Mouse (Mus musculus) c-Kit-positive CD71-positive TER-119-positive erythroid progenitor cells, embryonic 14.5 days (primary cell): Measurements from ENCODE around the gene Abcd4.

Experiments used
- DNase-seq: peaks from one replicate; pipeline ENCODE4 v3.0.0-alpha.2; 2013; ENCODE audit warnings: low spot score

Abcd4 gene

DNA sequence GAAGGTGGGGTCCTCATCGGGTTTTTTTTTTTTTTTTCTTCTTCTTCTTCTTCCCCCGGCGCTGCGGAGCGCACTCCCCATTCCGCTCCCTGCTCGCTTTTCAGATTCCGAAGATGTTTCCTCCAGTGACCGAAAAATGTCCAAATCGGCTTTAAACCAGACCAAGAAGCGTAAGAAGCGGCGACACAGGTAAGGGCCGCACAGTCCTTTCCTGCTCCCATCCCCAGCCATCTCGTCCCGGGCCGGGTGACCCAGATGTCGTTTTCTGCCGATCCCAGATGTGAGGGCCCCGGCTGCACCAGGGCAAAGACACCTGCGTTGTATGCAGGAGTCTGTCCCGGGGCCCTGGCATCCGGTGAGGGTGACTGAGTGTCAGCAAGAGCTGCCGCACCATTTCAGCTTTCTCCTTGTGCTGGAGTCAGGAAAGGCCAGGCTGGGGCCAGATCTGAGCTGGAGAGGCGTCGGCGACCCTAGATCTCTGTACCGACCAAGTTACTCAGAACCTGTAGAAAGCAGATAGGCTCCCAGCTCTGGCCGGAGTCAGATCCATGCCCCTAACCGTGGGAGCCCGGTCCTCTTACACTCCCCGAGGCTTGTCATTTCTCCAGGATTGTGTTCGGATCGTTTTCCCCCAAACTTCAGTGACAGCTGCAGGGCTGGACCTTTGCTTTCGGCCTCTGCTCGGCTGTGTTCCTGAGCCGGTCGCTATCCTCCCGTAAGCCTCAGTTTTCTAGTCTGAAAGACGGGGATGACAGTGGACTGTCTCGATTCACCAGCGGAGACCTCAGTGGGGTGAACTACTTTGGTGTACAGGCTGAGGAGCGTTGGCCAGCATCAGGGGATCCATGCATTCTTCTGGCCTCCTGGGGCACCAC lies 45.5 kb downstream of the Abcd4 start:
- DNase-seq = no peak

- DNase-seq = no peak
Observed at GRCm38 (mm10) chr12:84570694-84571415, 46.4 kb downstream of the Abcd4 start.

- DNase-seq = no peak
Observed at GRCm38 (mm10) chr12:84569976-84570693, 47.1 kb downstream of the Abcd4 start.

GRCm38 (mm10) chr12:84569336-84569970 lies 47.8 kb downstream of the Abcd4 start, which contains the start of gene Vsx2:
Gene Vsx2 (plus strand): TSS chr12:84569762.
- DNase-seq = no peak

DNA sequence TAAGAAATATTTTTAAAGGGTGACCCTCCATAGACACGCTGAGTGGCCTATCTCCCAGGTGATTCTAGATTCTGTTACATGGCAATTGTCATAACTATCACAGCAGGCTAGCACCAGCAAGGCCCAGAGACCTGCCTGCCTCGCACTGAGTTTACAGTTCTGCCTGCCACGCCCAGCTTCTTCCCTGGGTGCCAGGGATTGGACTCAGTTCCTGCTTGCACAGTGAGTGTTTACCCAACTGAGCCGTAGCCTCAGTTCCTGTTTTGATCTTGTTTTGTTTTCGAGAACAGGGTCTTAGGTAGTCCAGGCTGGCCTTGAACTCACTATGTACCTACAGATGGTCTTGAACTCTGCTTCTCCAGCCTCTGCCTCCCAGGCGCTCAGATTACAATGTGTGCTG lies 49.6 kb downstream of the Abcd4 start:
- DNase-seq = no peak

DNA sequence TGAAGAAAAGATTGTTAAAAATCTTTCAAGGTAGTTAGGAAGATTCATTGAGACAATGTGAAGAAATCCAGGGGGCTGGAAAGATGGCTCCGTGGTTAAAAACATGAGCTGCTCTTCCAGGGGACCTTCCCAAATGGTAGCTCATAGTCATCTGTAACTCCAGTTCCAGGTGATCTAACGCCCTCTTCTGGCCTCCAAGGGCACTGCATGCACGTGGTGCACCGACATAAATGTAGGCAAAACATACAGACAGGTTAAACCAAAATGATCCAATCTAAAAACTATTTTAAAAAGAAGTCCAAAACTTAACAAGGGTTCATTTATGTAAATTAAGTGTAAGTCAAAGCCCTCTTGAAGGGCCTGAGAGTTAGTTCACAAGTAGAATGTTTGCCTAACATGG lies 54.7 kb downstream of the Abcd4 start:
- no peak for DNase-seq

- DNase-seq = no peak
Observed at GRCm38 (mm10) chr12:84555218-84555617, 62.0 kb downstream of the Abcd4 start.
